Mouse (Mus musculus): ENCODE data around the gene Lmx1a.

Gene Lmx1a

GRCm38 (mm10) chr1:167878354-167878753 lies 189.3 kb downstream of the Lmx1a start:
- no peak for DNase-seq (ENCODE audit: low spot score in 2 of 2)

GRCm38 (mm10) chr1:167885776-167886175 lies 196.7 kb downstream of the Lmx1a start:
- DNase-seq (ENCODE audit: low spot score in 2 of 2): no peak

DNA sequence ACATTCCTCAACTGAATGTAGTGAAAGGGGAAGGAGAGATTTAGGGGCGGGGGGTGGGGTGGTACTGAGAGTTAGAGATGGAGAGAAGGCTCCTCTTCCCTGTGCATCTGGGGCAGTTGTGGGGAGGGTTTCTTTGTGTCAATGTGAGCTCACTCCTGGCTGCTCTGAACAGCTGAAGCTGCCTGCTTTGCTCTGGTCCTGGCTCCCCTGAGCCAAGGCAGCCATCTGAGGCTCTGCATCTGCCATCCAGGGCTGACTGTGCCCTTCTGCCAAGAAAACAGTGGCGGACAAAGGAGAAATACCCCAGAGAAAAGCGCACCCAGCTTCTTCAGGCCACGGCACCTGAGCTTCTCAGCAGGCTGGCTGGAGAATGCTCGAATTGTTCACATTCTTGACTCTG lies 199.1 kb downstream of the Lmx1a start:
- DNase-seq (ENCODE audit: low spot score in 2 of 2): no peak

GRCm38 (mm10) chr1:167888816-167889215 lies 199.8 kb downstream of the Lmx1a start:
- DNase-seq (ENCODE audit: low spot score in 2 of 2): no peak

- DNase-seq (ENCODE audit: low spot score in 2 of 2): no peak
Observed at GRCm38 (mm10) chr1:167896234-167896633, 207.2 kb downstream of the Lmx1a start.

All from spleen, postnatal 14 days (tissue).